Mouse (Mus musculus): ENCODE measurements around the gene Cxcl12.

Cxcl12 gene

GRCm38 (mm10) chr6:117168321-117169011, at the start of gene Cxcl12:
Gene Cxcl12 (plus strand): TSS chr6:117168535.
- peak; percentile 82 to 91 for DNase-seq

- DNase-seq: no peak
These were observed 46.3 kb upstream of the Cxcl12 start for GRCm38 (mm10) chr6:117122074-117122473.

- DNase-seq: no peak
These were observed 42.0 kb upstream of the Cxcl12 start for GRCm38 (mm10) chr6:117126356-117126755.

- no peak for DNase-seq
These were observed 38.9 kb upstream of the Cxcl12 start for GRCm38 (mm10) chr6:117129443-117129842.

- peak; percentile 33 to 42 for DNase-seq
These were observed 37.6 kb upstream of the Cxcl12 start for GRCm38 (mm10) chr6:117130680-117131111.

GRCm38 (mm10) chr6:117134526-117134925, 33.8 kb upstream of the Cxcl12 start:
- DNase-seq: no peak

GRCm38 (mm10) chr6:117137735-117138134, 30.6 kb upstream of the Cxcl12 start:
- DNase-seq: no peak

GRCm38 (mm10) chr6:117140907-117141306, 27.4 kb upstream of the Cxcl12 start:
- DNase-seq: no peak

GRCm38 (mm10) chr6:117146951-117147350, 21.4 kb upstream of the Cxcl12 start:
- DNase-seq: no peak

GRCm38 (mm10) chr6:117151484-117152149, 16.7 kb upstream of the Cxcl12 start:
- DNase-seq: no peak

GRCm38 (mm10) chr6:117153046-117153445, 15.3 kb upstream of the Cxcl12 start:
- DNase-seq: no peak

GRCm38 (mm10) chr6:117156846-117157245, 11.5 kb upstream of the Cxcl12 start:
- DNase-seq: no peak

GRCm38 (mm10) chr6:117159710-117160690, 8.3 kb upstream of the Cxcl12 start:
- DNase-seq: peak in 1 of 2 experiments; percentile 60

- DNase-seq: no peak
These were observed 4.8 kb upstream of the Cxcl12 start for GRCm38 (mm10) chr6:117163486-117163885.

- DNase-seq: peak; percentile 92 to 95
These were observed 1.5 kb upstream of the Cxcl12 start for GRCm38 (mm10) chr6:117166581-117167425.

- no peak for DNase-seq
These were observed 957 bp upstream of the Cxcl12 start for GRCm38 (mm10) chr6:117167426-117167730.

- DNase-seq: peak; percentile 41 to 60
These were observed 945 bp downstream of the Cxcl12 start for GRCm38 (mm10) chr6:117169051-117169909.

GRCm38 (mm10) chr6:117169910-117170747, 1.8 kb downstream of the Cxcl12 start:
- peak in 1 of 2 experiments; percentile 64 for DNase-seq

- no peak for DNase-seq
These were observed 4.0 kb downstream of the Cxcl12 start for GRCm38 (mm10) chr6:117172358-117172757.

- DNase-seq: peak; percentile 84 to 87
These were observed 5.5 kb downstream of the Cxcl12 start for GRCm38 (mm10) chr6:117173876-117174275.
